Comparison of ENCODE assay signal across 8 mouse cellular contexts in genomic region chr14:27507894-27508643, GRCm38 (mm10). TPM values are rescaled to one million over a fixed set of nuclear protein-coding genes. Genes with fewer than 3 reads are reported as not detected.
DNase-seq lines count a peak whose midpoint lies in the region; ATAC-seq and TF ChIP-seq lines count a peak whose summit lies in the region.

TSS of gene Ccdc66 (minus strand) at chr14:27508460.

- no peak for TF ChIP-seq POLR2A in liver, adult 2 months (IDR thresholded peaks at IDR 0.05; ENCODE audit: extremely low read depth, insufficient read depth, low read length)
- peak; percentile 80 for TF ChIP-seq POLR2A in myocyte (IDR thresholded peaks at IDR 0.05; ENCODE audit: insufficient read length, low read depth)

- H3K9ac ChIP-seq in heart, embryonic 11.5 days (ENCODE audit: low read depth, low read length), result peak within 1 kb of the TSS; percentile 70
- H3K9ac ChIP-seq in kidney, embryonic 16.5 days (replicated peaks; ENCODE audit: low read length), result peak within 1 kb of the TSS; percentile 78
- H3K9ac ChIP-seq in liver, adult 2 months (ENCODE audit: low read depth, low read length), result peak within 1 kb of the TSS; percentile 77

- H3K36me3 ChIP-seq in heart, embryonic 11.5 days (ENCODE audit: control insufficient read depth, insufficient read depth, low read length), result no peaks in the 10 kb centered on the region; the same call in 1 of the 2 replicates
- H3K36me3 ChIP-seq in kidney, embryonic 16.5 days (ENCODE audit: insufficient read depth, low read length), result no peaks in the 10 kb centered on the region
- H3K36me3 ChIP-seq in liver, adult 2 months (ENCODE audit: control insufficient read depth, insufficient read depth, low read length), result no peaks in the 10 kb centered on the region
- peaks cover 10% of the 10 kb centered on the region for H3K36me3 ChIP-seq in myocyte (ENCODE audit: control insufficient read depth, insufficient read depth)
- H3K36me3 ChIP-seq in splenic B cell, adult 2 months (ENCODE audit: control insufficient read depth, insufficient read depth, low read length, poor library complexity, severe bottlenecking), result no peaks in the 10 kb centered on the region

- no peaks in the 10 kb centered on the region for H3K4me1 ChIP-seq in heart, embryonic 11.5 days (ENCODE audit: control insufficient read depth, insufficient read depth, low read length)
- H3K4me1 ChIP-seq in kidney, embryonic 16.5 days (ENCODE audit: insufficient read depth, low read length), result peaks cover 10% of the 10 kb centered on the region
- H3K4me1 ChIP-seq in liver, adult 2 months (ENCODE audit: control insufficient read depth, insufficient read depth, low read length), result peaks cover 3% of the 10 kb centered on the region; the same call in 1 of the 2 replicates

- H3K27ac ChIP-seq in heart, embryonic 11.5 days (ENCODE audit: low read depth, low read length), result peak within 1 kb of the TSS; percentile 66
- H3K27ac ChIP-seq in kidney, embryonic 16.5 days (ENCODE audit: low read length), result peak within 1 kb of the TSS; percentile 54
- no peak within 1 kb of the TSS for H3K27ac ChIP-seq in liver, adult 2 months (replicated peaks; ENCODE audit: insufficient read depth, low read depth, low read length)

- H3K4me3 ChIP-seq in heart, embryonic 11.5 days (ENCODE audit: low read depth, low read length), result peak within 1 kb of the TSS; percentile 66
- H3K4me3 ChIP-seq in kidney, embryonic 16.5 days (ENCODE audit: low read length), result peak within 1 kb of the TSS; percentile 76
- H3K4me3 ChIP-seq in liver, adult 2 months (ENCODE audit: insufficient read depth, low read depth, low read length), result peak within 1 kb of the TSS; percentile 91
- peak within 1 kb of the TSS; percentile 70 for H3K4me3 ChIP-seq in myocyte

- H3K4me2 ChIP-seq in heart, embryonic 11.5 days, result peak within 1 kb of the TSS; percentile 78
- peak within 1 kb of the TSS; percentile 54 for H3K4me2 ChIP-seq in kidney, embryonic 16.5 days (replicated peaks; ENCODE audit: low read depth, low read length)
- H3K4me2 ChIP-seq in myocyte (ENCODE audit: low read depth), result peak within 1 kb of the TSS; percentile 97

- no peak for TF ChIP-seq CTCF in liver, adult 2 months (IDR thresholded peaks at IDR 0.05; ENCODE audit: low read depth, low read length)

- under 1% methylated on average over 51 of the region's 51 CpGs for WGBS in heart, embryonic 11.5 days (ENCODE audit: insufficient replicate concordance)
- WGBS in kidney, embryonic 16.5 days, result under 1% methylated on average over 51 of the region's 51 CpGs
- under 1% methylated on average over 51 of the region's 51 CpGs for WGBS in liver, adult 2 months

- DNase-seq in B cell, adult 2 months, result peak; percentile 99
- DNase-seq in brain, adult 2 months (ENCODE audit: low read depth, low spot score), result peak; percentile 98
- DNase-seq in liver, adult 2 months (ENCODE audit: extremely low read depth, low read depth, low spot score), result peak; percentile 78
- peak; percentile 97 for DNase-seq in splenic B cell, adult 2 months (ENCODE audit: low read depth, low spot score)

- peak; percentile 97 for ATAC-seq in erythroblast, adult 5-6 weeks (replicated peaks; ENCODE audit: low FRiP score, poor library complexity, severe bottlenecking)
- peak; percentile 96 for ATAC-seq in heart, embryonic 11.5 days (replicated peaks; ENCODE audit: insufficient number of reproducible peaks, low FRiP score, low TSS enrichment)
- peak; percentile 98 for ATAC-seq in kidney, embryonic 16.5 days (ENCODE audit: low FRiP score, low TSS enrichment)

- H3K9me3 ChIP-seq in heart, embryonic 11.5 days (replicated peaks; ENCODE audit: control insufficient read depth, low read length), result no peaks in the 10 kb centered on the region
- H3K9me3 ChIP-seq in kidney, embryonic 16.5 days (ENCODE audit: low read length), result no peaks in the 10 kb centered on the region

- no peaks in the 10 kb centered on the region for H3K27me3 ChIP-seq in heart, embryonic 11.5 days (ENCODE audit: control insufficient read depth, insufficient read depth, low read length)
- H3K27me3 ChIP-seq in kidney, embryonic 16.5 days (ENCODE audit: insufficient read depth, low read length), result no peaks in the 10 kb centered on the region
- no peaks in the 10 kb centered on the region for H3K27me3 ChIP-seq in liver, adult 2 months (ENCODE audit: control insufficient read depth, insufficient read depth, low read length)
- H3K27me3 ChIP-seq in myocyte (ENCODE audit: control insufficient read depth, insufficient read depth, insufficient read length), result no peaks in the 10 kb centered on the region
- no peaks in the 10 kb centered on the region for H3K27me3 ChIP-seq in splenic B cell, adult 2 months (ENCODE audit: control insufficient read depth, insufficient read depth, low read length, poor library complexity, severe bottlenecking)

- peak within 1 kb of the TSS; percentile 61 for H3ac ChIP-seq in myocyte (ENCODE audit: control insufficient read depth, insufficient read length)

- no peaks in the 10 kb centered on the region for H3K79me2 ChIP-seq in liver, adult 2 months (ENCODE audit: control insufficient read depth, insufficient read depth, low read length)
- peaks cover 9% of the 10 kb centered on the region for H3K79me2 ChIP-seq in myocyte (ENCODE audit: control insufficient read depth, insufficient read depth)

TF ChIP-seq in myocyte, 11 proteins besides CTCF, POLR2A, EP300 and RAD21:
- TF ChIP-seq USF1 (IDR thresholded peaks at IDR 0.05; ENCODE audit: low read depth) (no peak), POLR2AphosphoS2 (IDR thresholded peaks at IDR 0.05; ENCODE audit: insufficient read length, low read depth) (peak; percentile 71)
TF ChIP-seq in myocyte: peak in this region for 1.

RNA-seq across cellular contexts. Expression of gene Ccdc66, which starts in this region (rescaled TPM):
- 2.3 and 10.6 TPM in 2 replicates for total RNA-seq in erythroblast, adult 5-6 weeks (2015; ENCODE audit: low replicate concordance)
- 3.8 and 8.1 TPM in 2 replicates for total RNA-seq in erythroblast, adult 5-6 weeks (2017; ENCODE audit: low replicate concordance)
- 7.8 and 9.1 TPM in 2 replicates for polyA plus RNA-seq in heart, embryonic 11.5 days (2014; fragmentation: Nextera tagmentation; extraction: Ambion mirVana)
- 11.5 and 11.8 TPM in 2 replicates for polyA plus RNA-seq in kidney, embryonic 16.5 days (2015; fragmentation: Nextera tagmentation; extraction: Ambion mirVana)
- 1.6 and 2.8 TPM in 2 replicates for total RNA-seq in liver, adult 2 months (2014; rRNA removed)
- 0.39 and 0.61 TPM in 2 replicates for polyA plus RNA-seq in liver, adult 2 months (2012; rRNA removed)
- polyA plus RNA-seq in myocyte (2012; fragmentation: generic; extraction: Trizol), result 3.4 TPM
